Mouse (Mus musculus) midbrain, postnatal 0 days (tissue): ENCODE measurements around the gene Ankrd13b. TPM values are rescaled to one million over a fixed set of nuclear protein-coding genes. Genes with fewer than 3 reads are reported as not detected.

ENCODE experiments used
- ATAC-seq: fragments of 200-750 bp; cut with Nextera tagmentation; 2 replicates; pipeline ENCODE4 v1.8.0; 2017; ENCODE audit warnings: moderate number of reproducible peaks, mild to moderate bottlenecking, moderate TSS enrichment, moderate library complexity; ENCODE audit not compliant: low FRiP score
- DNase-seq: peaks from one replicate; pipeline ENCODE4 v3.0.0-alpha.2; 2015; ENCODE audit warnings: low spot score
- H3K27ac ChIP-seq: fragments of 300-500 bp; sonication (generic); 2 replicates; pipeline ENCODE4 v1.5.1; 2014; ENCODE audit warnings: low read depth, mild to moderate bottlenecking, low read length, mixed read lengths
- H3K27me3 ChIP-seq: fragments of 300-500 bp; sonication (generic); 2 replicates; pipeline ENCODE4 v1.6.1; 2014; ENCODE audit warnings: low read length, control low read depth, mixed read lengths; ENCODE audit not compliant: insufficient read depth
- H3K36me3 ChIP-seq: fragments of 300-500 bp; sonication (generic); 2 replicates; pipeline ENCODE4 v1.6.1; 2014; ENCODE audit warnings: low read length, control low read depth, mixed read lengths; ENCODE audit not compliant: insufficient read depth
- H3K4me1 ChIP-seq: fragments of 300-500 bp; sonication (generic); 2 replicates; pipeline ENCODE4 v1.6.1; 2014; ENCODE audit warnings: mild to moderate bottlenecking, control low read depth, antibody characterized with exemption, low read length, mixed read lengths; ENCODE audit not compliant: insufficient read depth
- H3K4me2 ChIP-seq: fragments of 300-500 bp; sonication (generic); 2 replicates; pipeline ENCODE4 v1.6.1; 2014; ENCODE audit warnings: low read depth, mild to moderate bottlenecking, low read length, mixed read lengths; ENCODE audit not compliant: poor library complexity, severe bottlenecking
- H3K4me3 ChIP-seq: fragments of 300-500 bp; sonication (generic); 2 replicates; pipeline ENCODE4 v1.5.1; 2014; ENCODE audit warnings: low read depth, mild to moderate bottlenecking, low read length, moderate library complexity
- H3K9ac ChIP-seq: fragments of 300-500 bp; sonication (generic); replicated peaks from 2 replicates; pipeline ENCODE4 v1.6.1; 2014; ENCODE audit warnings: mild to moderate bottlenecking, low read length, moderate library complexity, mixed read lengths; ENCODE audit not compliant: poor library complexity, severe bottlenecking
- H3K9me3 ChIP-seq: fragments of 300-500 bp; sonication (generic); 2 replicates; pipeline ENCODE4 v1.6.1; 2016; ENCODE audit warnings: low read length, control low read depth
- CTCF ChIP-seq: IDR thresholded peaks from 2 replicates; pipeline ENCODE4 v1.5.1; 2016; ENCODE audit warnings: antibody characterized with exemption, mild to moderate bottlenecking
- WGBS: fragments of 180-500 bp; shearing (Covaris S2); extraction: QIAGEN DNeasy Blood & Tissue Kit; methylation state at CpG from one replicate; pipeline ENCODE4 v1.1.7; 2014; 5-methylcytosine and 5-hydroxymethylcytosine counted together
- polyA plus RNA-seq: library from polyadenylated mRNA; unstranded; fragments of >200 nt; fragmentation: Nextera tagmentation; extraction: Ambion mirVana; gene quantifications from 2 replicates; pipeline ENCODE4 v1.2.1, GENCODE M21; 2015
- total RNA-seq: library from RNA; depleted of rRNA; stranded (reverse); fragments of >200 nt; gene quantifications from 2 replicates; pipeline ENCODE4 v1.2.3, GENCODE M21; 2014

The Ankrd13b gene
- total and polyA plus RNA-seq, 2 experiments from 2014 or later = 43.6 to 75.5 TPM

GRCm38 (mm10) chr11:77505291-77505980 lies 16.0 kb upstream of the Ankrd13b start:
- no peaks in the 10 kb centered on the region for H3K9me3 ChIP-seq
- no peak for TF ChIP-seq CTCF
- no peak overlapping the region for H3K4me2 ChIP-seq
- H3K36me3 ChIP-seq = peaks cover 59% of the 10 kb centered on the region
- 89% methylated on average over 22 of the region's 22 CpGs for WGBS
- peaks cover 3% of the 10 kb centered on the region; the same call in 1 of the 2 replicates for H3K4me1 ChIP-seq
- no peak overlapping the region for H3K4me3 ChIP-seq
- DNase-seq (no peak), ATAC-seq (no peak)
- no peak overlapping the region for H3K27ac ChIP-seq
- no peaks in the 10 kb centered on the region for H3K27me3 ChIP-seq
- H3K9ac ChIP-seq = no peak overlapping the region

GRCm38 (mm10) chr11:77504377-77504776 lies 14.9 kb upstream of the Ankrd13b start:
- peaks cover 69% of the 10 kb centered on the region for H3K36me3 ChIP-seq
- no peak overlapping the region for H3K4me3 ChIP-seq
- H3K9me3 ChIP-seq = no peaks in the 10 kb centered on the region
- DNase-seq (no peak), ATAC-seq (no peak)
- H3K27me3 ChIP-seq = no peaks in the 10 kb centered on the region
- no peak for TF ChIP-seq CTCF
- no peak overlapping the region for H3K9ac ChIP-seq
- H3K27ac ChIP-seq = no peak overlapping the region
- peaks cover 3% of the 10 kb centered on the region; the same call in 1 of the 2 replicates for H3K4me1 ChIP-seq
- WGBS = 96% methylated on average over 19 of the region's 19 CpGs
- no peak overlapping the region for H3K4me2 ChIP-seq

GRCm38 (mm10) chr11:77503511-77503910 lies 14.0 kb upstream of the Ankrd13b start:
- no peak for TF ChIP-seq CTCF
- ATAC-seq (no peak), DNase-seq (no peak)

GRCm38 (mm10) chr11:77502481-77502880 lies 13.0 kb upstream of the Ankrd13b start:
- DNase-seq (no peak), ATAC-seq (no peak)
- Histone ChIP-seq H3K9ac (no peak overlapping the region), H3K4me2 (no peak overlapping the region), H3K36me3 (peaks cover 72% of the 10 kb centered on the region), H3K9me3 (no peaks in the 10 kb centered on the region), H3K4me3 (no peak overlapping the region), H3K4me1 (no peaks in the 10 kb centered on the region), H3K27me3 (no peaks in the 10 kb centered on the region), H3K27ac (no peak overlapping the region)
- TF ChIP-seq CTCF = no peak
- WGBS = 87% methylated on average over 6 of the region's 6 CpGs

More at GRCm38 (mm10) chr11:77503511-77503910, 14.0 kb upstream of the Ankrd13b start:
- H3K27ac ChIP-seq = no peak overlapping the region
- H3K9me3 ChIP-seq = no peaks in the 10 kb centered on the region
- H3K36me3 ChIP-seq = peaks cover 72% of the 10 kb centered on the region
- H3K4me3 ChIP-seq = no peak overlapping the region
- H3K4me1 ChIP-seq = peaks cover 3% of the 10 kb centered on the region; the same call in 1 of the 2 replicates
- H3K4me2 ChIP-seq = no peak overlapping the region
- no peak overlapping the region for H3K9ac ChIP-seq
- H3K27me3 ChIP-seq = no peaks in the 10 kb centered on the region
- WGBS = 65% methylated on average over 3 of the region's 3 CpGs

GRCm38 (mm10) chr11:77501971-77502370 lies 12.5 kb upstream of the Ankrd13b start:
- Histone ChIP-seq H3K9me3 (no peaks in the 10 kb centered on the region), H3K4me2 (no peak overlapping the region), H3K36me3 (peaks cover 67% of the 10 kb centered on the region), H3K4me3 (no peak overlapping the region), H3K4me1 (no peaks in the 10 kb centered on the region), H3K27me3 (no peaks in the 10 kb centered on the region), H3K9ac (no peak overlapping the region), H3K27ac (no peak overlapping the region)
- no peak for DNase-seq
- TF ChIP-seq CTCF = no peak
- 91% methylated on average over 4 of the region's 4 CpGs for WGBS
- ATAC-seq = no peak

GRCm38 (mm10) chr11:77501392-77501791 lies 11.9 kb upstream of the Ankrd13b start:
- no peak overlapping the region for H3K4me3 ChIP-seq
- peak; percentile 88 for TF ChIP-seq CTCF
- H3K36me3 ChIP-seq = peaks cover 62% of the 10 kb centered on the region
- ATAC-seq = no peak
- WGBS = 22% methylated on average over 5 of the region's 5 CpGs
- DNase-seq = peak; percentile 88
- no peaks in the 10 kb centered on the region for H3K4me1 ChIP-seq
- peak overlapping the region; percentile 48; the same call in 1 of the 2 replicates for H3K27ac ChIP-seq
- H3K9me3 ChIP-seq = no peaks in the 10 kb centered on the region
- no peaks in the 10 kb centered on the region for H3K27me3 ChIP-seq
- no peak overlapping the region for H3K9ac ChIP-seq
- H3K4me2 ChIP-seq = no peak overlapping the region
